Mouse (Mus musculus) adrenal gland, postnatal 10 days (tissue): Measurements from ENCODE around the gene Scamp3. TPM values are rescaled to one million over a fixed set of nuclear protein-coding genes. Genes with fewer than 3 reads are reported as not detected.
A peak's percentile ranks its signal among the peaks of the same experiment; 100 is the strongest.
"Not testable (repeated sequence)": the region's sequence is repeated elsewhere in the genome, so short reads cannot be mapped to it uniquely, and the experiment has no call there.

Experiments used
- DNase-seq: peaks from one replicate; pipeline ENCODE4 v3.0.0; 2021; ENCODE audit warnings: mixed read lengths
- long read RNA-seq, 2 experiments: library from polyadenylated mRNA; stranded (forward); transcript quantifications; one replicate each; pipeline ENCODE4 v2.0.0; 2021
- total RNA-seq, 2 experiments: library from RNA; stranded (reverse); gene quantifications; 2 replicates each; pipeline ENCODE4 v1.2.3; 2021

The Scamp3 gene
- total RNA-seq = 10 to 100 TPM; 67.9 to 72.7 TPM
- long read RNA-seq, experiment 1, transcript Scamp3-201 (9 exons, 1,489 nt) = minor isoform, 34 of 83 reads
- long read RNA-seq, experiment 1, transcript Scamp3-203 (9 exons, 1,475 nt) = major isoform, 35 of 83 reads
- long read RNA-seq, experiment 1, partial matches to known transcripts = 12 of 83 reads
- long read RNA-seq, experiment 1, other reads (novel, unspliced or antisense) = 1 of 83 reads
- long read RNA-seq, experiment 2, transcript Scamp3-201 (9 exons, 1,489 nt) = major isoform, 37 of 76 reads
- long read RNA-seq, experiment 2, transcript Scamp3-203 (9 exons, 1,475 nt) = minor isoform, 30 of 76 reads
- long read RNA-seq, experiment 2, partial matches to known transcripts = 6 of 76 reads
- long read RNA-seq, experiment 2, other reads (novel, unspliced or antisense) = 3 of 76 reads

DNA sequence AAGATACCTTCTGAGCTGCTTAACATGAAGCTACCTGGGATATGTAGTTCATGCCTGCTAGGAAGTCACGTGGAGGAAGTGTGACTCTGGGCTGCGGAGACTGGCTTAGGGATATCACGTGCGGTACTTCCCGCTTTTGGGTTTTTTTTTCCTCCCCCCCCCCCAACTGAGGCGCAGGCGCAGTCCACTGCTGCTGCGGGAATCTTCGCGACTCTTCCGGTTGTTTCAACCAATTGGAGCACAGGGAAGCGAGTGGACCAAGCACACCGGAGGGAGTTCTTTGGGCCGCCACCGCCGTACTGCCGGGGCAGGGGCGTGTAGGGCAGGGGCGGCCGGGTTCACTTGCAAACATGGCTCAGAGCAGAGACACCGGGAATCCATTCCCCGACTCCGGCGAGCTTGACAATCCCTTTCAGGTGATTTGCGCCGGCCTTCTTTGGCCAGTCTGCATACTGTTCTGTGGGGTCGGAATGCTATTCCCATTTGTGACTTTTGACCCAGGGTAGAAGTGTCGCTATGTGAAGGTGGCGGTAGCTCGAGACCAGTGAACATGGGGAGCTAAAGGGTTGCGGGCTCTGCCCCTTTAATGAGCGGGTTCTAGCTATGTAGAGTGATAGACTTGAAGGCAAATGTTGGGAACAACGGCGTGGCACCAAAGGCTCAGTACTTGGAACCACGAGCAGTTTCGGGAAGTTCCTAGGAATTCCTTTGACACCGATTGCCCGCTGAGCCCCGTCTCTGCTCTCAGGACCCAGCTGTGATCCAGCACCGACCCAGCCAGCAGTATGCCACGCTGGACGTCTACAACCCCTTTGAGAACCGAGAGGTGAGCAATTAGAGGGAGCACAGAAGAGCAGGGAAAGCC is at the start of gene Scamp3:
TSS of gene Scamp3 (plus strand) at position 232 of the 865 bp plus-strand sequence.
- peak; percentile 90 for DNase-seq

DNA sequence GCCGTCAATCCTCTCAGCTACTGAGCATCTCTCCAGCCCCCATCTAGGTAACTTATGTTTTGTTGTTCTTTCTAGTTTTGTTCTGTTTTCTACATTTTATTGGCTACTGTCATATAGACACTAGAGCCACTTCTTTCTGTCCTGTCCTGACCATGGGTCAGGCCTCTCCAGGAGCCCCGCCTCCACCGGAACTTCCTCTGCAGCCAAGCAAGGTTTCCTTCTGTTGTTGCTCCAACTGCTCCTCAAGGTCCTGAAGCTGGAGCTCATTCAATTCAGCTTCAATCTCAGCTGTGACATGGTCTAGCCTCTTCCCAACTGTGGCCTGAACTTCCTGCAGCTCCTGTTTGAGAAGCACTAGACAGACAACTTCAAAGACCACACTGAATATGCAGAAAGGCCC is 47.4 kb upstream of the Scamp3 start:
- peak; percentile 37 for DNase-seq

DNA sequence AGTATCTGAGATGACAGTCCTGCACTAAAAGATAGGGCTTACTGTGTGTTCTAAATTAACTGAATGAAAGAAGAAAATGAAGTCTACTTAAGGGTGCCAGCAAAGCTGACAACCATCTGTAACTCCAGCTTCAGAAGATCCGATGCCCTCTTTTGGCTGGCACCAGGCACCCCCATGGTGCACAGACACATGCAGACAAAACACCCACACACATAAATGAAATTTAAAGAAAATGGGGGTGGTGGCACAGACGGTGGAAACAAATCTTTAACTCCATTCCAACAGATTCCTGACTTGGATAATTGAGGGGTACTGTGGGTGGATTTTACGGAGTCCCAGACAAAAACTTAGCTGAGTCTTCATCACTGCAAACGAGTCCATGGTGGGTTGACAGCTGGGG is 45.5 kb upstream of the Scamp3 start:
- no peak for DNase-seq

DNA sequence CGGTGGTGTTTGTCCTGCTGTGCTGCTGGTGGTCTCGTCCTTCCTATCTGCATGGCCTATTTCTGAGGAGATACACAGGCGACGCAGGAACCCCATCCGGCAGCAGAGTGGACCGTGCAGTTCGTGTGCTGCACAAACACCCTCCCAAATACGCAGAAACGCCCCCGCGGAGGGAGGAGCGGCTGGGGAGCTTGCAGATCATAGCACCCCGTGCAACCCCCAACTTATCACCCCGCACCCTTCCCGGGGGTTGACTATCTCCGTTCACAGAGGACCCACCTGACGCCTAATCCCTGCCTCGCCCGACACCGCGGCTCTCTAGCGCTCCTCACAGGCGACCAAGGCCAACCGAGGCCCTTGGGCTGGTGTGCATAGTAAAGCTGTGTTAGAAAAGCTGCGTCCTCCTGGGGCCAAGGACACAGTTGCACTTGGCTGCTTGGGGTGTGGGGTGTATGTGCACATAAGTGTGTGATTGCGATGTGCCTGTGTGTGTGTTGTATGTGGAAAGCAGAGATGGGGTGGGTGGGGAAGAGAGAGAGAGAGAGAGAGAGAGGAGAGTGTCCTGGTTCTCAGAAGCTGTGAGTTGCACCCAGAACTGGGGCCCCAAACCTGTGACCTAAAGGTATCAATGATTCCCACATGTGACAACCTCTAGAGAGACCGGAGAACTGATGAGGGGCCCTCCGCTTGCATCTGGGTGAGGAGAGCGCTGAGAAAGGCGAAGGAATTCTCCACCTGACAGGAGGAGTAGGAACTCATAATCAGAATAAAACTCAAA is 44.8 kb upstream of the Scamp3 start:
- peak; percentile 70 for DNase-seq

DNA sequence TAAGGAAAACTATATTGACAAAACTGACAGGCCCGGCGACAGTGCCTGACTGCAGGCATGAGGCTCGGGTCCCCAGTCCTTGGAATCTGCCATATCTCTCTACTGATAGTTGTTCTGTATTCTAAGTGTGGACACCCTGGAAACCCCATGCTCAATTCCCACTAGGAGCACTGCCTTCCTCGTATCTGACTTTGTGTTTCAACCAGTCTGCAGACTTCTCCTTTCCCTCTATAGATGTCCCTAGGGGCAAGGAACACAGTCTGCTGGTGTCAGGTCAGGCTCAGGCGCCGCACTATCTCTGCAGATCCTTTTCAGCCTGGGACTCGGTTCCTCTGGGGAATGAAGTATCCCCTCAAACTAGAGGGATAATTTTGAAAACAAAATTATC is 44.2 kb upstream of the Scamp3 start:
- no peak for DNase-seq

DNA sequence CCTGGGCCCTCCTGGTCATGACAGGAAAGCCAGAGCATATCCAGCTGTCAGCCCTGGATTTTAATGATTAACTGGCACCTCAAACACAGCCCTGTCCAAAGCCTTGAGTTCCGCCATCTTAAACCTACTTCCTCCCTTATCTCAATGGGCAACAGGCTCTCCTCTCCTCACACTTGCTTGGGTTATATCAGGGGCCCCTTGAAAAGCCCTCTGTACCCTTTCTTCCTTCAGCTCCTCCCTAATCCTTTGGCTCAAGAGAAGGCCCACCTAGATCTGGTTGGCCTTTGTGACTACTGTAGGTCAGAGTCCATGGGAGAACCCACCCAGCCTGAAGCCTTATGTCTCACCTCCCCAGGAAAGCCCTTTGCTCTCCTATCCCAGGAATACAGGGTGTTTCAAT is 43.5 kb upstream of the Scamp3 start:
- DNase-seq = no peak

DNA sequence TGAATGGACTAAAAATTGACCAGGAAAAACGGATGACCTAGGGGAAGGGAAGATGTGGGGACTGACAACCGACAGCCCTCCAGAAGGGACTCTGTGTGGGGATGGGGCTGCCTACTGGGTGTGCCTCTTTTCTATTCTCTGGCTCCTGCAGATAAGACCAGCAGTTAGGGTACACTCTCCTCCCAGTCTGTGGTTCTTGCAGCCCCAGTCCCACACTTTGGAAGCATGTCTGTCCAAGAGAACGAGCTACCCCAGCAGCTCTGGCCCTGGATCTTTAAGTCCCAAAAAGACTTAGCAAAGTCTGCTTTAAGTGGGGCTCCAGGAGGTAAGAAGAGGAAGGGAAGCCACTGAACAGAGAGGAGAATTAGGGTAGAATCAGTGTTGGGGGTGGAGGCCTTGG is 41.3 kb upstream of the Scamp3 start, which contains the start of gene Pklr:
TSS of gene Pklr (plus strand) at position 185 of the 400 bp plus-strand sequence.
- DNase-seq = no peak

DNA sequence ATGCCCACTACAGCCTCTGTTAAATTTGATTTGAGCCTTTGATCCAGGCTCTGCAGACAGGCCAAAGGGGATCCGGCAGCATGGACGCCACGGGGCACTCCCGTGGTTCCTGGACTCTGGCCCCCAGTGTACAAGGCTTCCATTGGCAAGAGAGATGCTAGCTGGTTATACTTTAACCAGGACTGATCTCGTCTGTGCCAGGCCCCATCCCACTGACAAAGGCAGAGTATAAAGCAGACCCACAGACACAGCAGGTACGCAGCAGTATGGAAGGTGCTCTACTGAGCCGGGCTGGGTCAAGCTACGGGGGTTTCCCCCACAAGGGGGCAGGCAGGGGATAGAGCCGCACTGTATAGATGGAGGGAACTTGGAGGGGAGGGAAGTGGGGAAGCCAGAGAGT is 40.9 kb upstream of the Scamp3 start:
- no peak for DNase-seq

DNA sequence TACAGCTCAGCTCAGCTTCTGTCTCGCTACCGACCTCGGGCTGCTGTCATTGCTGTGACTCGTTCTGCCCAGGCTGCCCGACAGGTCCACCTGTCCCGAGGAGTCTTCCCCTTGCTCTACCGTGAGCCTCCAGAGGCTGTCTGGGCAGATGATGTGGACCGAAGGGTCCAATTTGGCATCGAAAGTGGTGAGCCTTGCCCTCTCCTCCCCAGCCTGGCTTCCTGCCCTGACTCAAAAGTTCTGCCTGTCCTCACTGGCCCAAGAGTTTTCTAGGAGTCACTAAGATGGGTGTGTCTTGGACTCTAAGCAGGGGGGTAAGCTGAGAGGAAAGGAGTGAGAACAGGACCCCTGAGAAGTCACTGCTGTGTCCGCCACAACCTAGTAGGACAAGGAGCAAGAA is 32.5 kb upstream of the Scamp3 start:
- no peak for DNase-seq

DNA sequence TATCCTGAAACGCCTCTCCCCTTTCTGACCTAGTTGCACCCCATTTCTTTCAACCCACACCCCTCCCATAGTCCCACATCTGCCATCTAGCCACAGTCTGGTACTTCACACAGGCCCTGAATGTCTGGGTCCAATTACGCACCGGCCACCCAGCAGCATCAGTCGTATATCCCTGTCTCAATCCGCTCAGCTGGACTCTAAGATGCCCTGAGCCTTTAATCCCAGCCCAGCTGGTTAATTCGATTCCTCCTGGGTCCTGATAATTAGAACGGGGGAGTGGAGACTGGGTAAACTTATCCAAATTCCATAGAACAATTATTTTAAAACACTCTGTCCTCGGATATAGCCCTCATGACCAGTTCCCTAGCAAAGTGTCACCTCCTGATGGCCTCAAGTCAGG is 31.7 kb upstream of the Scamp3 start:
- no peak for DNase-seq

DNA sequence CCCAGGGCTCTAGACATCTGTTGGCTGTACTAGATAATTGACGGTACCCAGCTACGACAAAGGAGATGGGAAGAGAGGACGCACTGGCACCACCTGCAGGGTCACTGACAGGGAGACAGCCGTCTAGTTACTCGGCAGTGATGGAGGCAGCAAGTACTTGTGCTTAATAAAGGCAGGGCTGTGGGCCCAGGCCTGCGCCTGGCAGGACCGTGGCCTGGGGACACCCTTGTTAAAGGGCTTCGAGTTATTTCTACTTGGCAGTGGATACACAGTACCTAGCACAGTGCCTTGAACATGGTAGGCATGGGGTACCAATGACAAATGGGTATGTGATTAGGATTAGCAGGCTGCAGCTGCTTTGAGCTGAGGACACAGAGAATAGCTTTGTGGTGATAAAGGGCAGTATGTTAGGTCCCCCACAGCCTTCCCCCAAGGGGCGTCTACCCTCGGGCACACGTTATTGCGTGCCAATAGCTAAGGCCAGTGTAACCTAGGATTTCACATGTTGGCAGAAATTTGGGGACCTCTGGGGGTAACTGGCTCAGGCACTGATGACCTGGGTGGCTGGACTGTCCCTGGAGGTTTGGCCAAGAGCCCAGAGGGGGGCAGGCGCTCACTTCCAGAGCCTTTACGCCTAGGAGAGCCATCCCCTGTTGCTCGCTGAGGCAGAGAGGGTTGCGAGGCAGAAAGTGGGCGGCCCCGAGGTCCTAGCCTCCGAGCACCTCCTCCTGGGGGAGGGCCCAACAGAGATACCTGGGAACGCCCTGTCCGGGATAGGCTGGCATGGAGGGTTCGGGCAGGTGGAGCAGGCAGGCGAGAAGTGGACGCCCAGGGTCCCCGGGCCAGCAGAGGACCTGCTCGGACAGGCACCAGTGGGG is 29.9 kb upstream of the Scamp3 start:
- DNase-seq = peak; percentile 56

DNA sequence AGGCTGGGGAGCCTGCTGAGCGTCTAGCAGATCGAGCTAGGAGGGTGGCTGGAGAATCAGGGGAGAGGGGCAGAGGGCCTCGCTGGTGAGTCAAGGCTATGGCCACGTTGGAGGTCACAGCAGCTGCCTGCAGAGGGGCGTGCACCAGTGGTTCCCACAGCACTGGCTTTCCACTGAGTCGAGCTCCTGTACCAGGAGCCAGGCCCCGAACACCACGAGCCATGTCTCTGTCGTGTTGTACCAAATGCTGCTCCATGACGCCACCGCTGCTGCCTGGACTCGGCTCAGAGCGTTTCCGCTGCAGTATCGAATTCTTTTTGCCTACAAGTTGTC is 29.3 kb upstream of the Scamp3 start:
- DNase-seq = peak; percentile 23

DNA sequence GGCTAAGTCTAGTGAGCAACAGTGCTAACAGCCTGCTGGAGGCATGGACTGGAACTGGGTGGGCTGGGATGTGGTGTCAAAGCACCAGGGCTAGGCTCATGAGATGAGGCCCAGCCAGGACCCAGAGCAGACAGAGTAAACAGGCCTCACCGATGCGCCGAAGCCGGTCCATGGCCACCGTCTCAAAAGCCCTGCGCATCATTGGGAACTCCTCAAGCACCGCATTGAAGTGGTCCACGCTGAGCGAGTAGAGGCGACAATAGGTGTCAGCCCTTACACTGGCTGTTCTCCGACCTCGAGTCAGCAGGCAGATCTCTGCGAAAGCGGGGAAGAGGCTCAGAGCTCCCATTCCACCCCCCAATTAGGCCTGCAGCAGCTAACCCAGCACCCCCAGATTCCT is 28.7 kb upstream of the Scamp3 start:
- no peak for DNase-seq

DNA sequence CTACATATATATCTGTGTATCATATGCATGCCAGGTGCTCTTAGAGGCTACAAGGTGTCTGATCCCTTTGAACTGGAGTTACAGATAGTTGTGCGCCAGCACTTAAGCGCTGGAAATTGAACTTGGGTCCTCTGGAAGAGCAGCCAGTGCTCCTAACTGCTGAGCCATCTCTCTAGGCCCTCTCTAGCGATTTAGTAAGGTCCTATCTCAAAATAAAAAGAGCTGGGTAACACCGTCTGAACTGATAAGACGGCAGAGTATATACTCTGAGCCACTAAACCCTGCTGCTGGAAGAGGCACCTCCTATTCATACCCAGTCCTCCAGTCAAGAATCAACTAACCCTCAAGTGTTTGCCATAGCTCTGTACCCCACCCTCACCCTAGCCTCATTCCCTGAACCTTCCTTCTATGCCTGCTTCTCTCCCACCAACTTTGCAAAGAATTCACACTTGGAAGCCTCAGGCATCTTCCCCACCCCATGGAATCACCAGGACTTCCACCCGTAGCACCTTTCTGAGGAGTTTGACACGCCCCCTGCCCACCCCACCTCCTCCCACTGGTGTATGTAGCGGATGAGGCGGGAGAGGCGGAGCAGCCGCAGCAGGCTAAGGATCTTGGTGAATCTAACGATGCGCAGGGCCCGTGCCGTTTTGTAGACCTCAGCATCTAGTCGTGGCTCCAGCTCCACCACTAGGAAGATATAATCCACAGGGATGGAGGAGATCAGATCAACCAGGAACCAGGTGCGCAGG is 25.0 kb upstream of the Scamp3 start:
- no peak for DNase-seq

DNA sequence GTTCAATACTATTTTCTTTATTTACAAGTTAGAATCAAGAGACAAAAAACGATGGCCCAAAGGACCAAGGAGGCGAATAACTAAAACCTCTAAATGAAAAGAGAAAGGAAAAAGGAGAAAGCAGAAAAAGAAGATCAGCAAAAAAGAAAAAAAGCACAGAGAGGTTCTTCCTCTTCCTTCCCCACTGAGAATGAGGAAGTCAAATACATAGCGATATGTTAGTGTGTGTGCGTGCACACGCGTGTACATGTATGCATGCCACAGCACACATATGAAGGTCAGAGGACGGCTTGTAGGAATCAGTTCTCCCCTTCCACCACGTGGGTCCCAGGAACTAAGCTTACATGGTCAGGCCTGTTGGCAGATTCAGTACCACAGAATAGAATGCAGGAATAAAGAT is 20.3 kb upstream of the Scamp3 start:
- DNase-seq = no peak

DNA sequence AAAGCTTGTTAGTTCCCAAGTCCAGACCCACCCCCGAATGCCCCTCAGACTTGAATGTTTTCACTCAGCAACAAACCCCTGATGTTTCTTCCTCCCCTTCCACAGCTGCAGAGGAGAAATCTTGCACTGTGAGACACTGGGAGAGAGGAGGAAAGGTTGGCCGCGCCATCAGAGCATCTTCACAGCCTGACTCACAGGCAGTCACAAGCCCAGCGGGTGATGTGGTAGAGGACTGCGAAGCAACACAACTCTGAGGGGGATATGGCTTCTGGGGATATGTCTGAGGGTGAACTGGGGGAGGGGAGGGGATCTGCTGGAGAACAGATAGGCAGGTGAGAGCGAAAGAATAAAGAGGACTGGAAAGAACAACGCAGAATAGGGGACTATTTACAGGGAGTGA is 18.6 kb upstream of the Scamp3 start:
- DNase-seq = no peak

DNA sequence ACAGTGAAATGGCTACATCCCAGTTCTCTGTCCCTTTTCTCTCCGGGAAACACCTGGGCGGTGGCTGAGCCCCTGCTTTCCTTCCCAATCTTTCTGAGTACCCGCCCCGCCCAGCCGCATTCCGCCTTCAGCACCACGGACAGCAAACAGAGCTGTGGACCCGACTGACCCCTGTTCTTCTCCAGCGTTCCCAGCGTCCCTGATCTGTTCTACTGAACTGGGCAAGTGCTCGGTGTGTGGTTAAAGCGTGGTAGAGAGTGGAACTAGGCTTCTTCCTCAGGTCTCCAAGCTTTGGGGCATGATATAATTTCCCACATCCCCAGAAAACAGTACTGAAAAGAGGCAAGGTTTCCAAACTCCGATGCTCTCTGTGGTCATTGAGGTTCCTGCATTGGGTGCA is 18.1 kb upstream of the Scamp3 start:
- peak; percentile 82 for DNase-seq

DNA sequence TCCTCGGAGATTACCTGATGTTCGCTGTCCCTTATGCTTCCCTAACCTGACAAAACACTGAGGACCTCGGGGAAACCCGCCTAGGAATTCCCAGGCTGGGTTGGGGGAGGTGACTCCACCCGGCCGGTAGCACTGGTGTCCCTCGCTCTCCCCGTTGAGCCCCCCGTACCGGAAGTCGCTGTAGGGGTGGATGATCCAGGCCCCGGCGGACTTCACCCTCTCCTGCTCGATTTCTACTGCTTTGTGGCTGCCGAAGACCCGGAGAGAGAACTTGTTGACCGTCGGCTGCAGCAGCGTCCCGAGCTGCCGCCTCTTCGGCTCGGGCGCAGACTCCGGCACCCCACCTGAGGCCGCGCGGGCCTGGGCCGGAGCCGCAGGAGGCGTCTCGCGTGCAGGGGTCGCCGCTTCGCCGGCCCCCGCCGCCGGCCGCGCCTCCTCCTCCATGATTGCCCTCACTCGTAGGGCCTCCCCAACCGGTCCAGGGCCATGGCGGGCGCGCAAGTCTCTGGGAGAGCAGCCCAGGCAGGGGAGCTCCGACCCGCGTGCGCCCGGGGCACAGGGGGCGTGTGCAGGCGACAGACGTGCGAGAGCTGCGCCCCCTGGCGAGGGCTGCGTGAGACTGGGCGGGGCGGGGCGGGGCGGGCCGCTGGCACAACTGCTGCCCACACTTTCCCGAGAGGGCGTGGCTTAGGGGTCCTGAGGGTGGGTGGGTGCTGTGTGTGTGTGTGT is 17.5 kb upstream of the Scamp3 start, which contains the start of gene Hcn3:
TSS of gene Hcn3 (minus strand) at position 581 of the 729 bp plus-strand sequence.
- peak; percentile 83 for DNase-seq

DNA sequence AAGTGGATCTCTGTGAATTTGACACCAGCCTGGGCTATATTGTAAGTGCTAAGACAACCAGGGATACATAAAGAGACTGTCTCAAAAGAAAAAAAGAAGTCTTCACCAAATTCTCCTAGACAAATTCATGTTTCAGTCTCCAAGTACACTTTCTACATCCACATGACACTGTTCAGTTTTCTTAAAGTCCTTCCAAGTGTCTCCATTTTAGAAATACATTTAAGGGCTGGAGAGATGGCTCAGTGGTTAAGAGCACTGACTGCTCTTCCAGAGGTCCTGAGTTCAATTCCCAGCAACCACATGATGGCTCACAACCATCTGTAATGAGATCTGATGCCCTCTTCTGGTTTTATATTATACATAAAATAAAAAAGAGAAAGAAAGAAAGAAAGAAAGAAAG is 16.1 kb upstream of the Scamp3 start:
- not testable (repeated sequence) for DNase-seq

DNA sequence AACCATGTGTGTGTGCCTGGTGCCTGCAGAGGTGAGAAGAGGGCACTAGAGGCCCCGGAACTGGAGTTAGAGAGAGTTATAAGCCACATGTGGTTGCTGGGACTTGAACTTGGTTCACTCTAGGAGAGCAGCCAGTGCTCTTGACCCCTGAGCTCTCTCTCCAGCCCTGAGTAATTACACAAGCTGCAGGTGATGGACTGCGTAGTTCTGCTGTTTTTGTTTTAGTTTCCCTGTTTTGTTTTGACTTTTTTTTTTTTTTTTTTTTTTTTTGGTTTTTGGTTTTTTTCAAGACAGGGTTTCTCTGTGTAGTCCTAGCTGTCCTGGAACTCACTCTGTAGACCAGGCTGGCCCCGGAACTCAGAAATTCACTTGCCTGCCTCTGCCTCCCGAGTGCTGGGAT is 15.5 kb upstream of the Scamp3 start:
- DNase-seq = no peak
